Mouse (Mus musculus): ENCODE data around the gene Hsd3b4. TPM values are rescaled to one million over a fixed set of nuclear protein-coding genes. Genes with fewer than 3 reads are reported as not detected.
"Not testable (repeated sequence)": the region's sequence is repeated elsewhere in the genome, so short reads cannot be mapped to it uniquely, and the experiment has no call there.

Hsd3b4 gene
- polyA plus RNA-seq (2015; fragmentation: Nextera tagmentation; extraction: Ambion mirVana), result not detected in 2 replicates

- not testable (repeated sequence) for ATAC-seq; H3K9ac ChIP-seq (ENCODE audit: low read depth, low read length); H3K9me3 ChIP-seq (replicated peaks; ENCODE audit: control insufficient read depth, low read length, poor library complexity, severe bottlenecking); H3K4me3 ChIP-seq (ENCODE audit: low read depth, low read length); H3K36me3 ChIP-seq (ENCODE audit: control insufficient read depth, insufficient read depth, low read length); H3K4me2 ChIP-seq (ENCODE audit: low read length); H3K27ac ChIP-seq (ENCODE audit: low read length); H3K27me3 ChIP-seq (ENCODE audit: control insufficient read depth, insufficient read depth, low read depth, low read length); H3K4me1 ChIP-seq (ENCODE audit: control insufficient read depth, insufficient read depth, low read length)
- no CpG with 5 or more reads among the region's 1 CpGs for WGBS
Observed at GRCm38 (mm10) chr3:98510414-98510813, at the start of gene Hsd3b4. Gene Hsd3b4 (minus strand): TSS chr3:98510514.

GRCm38 (mm10) chr3:98550832-98551231 is 40.5 kb upstream of the Hsd3b4 start:
- not testable (repeated sequence) for H3K27me3 ChIP-seq (ENCODE audit: control insufficient read depth, insufficient read depth, low read depth, low read length); H3K9me3 ChIP-seq (replicated peaks; ENCODE audit: control insufficient read depth, low read length, poor library complexity, severe bottlenecking); H3K4me1 ChIP-seq (ENCODE audit: control insufficient read depth, insufficient read depth, low read length); H3K36me3 ChIP-seq (ENCODE audit: control insufficient read depth, insufficient read depth, low read length); ATAC-seq; H3K4me3 ChIP-seq (ENCODE audit: low read depth, low read length); H3K4me2 ChIP-seq (ENCODE audit: low read length); H3K9ac ChIP-seq (ENCODE audit: low read depth, low read length); H3K27ac ChIP-seq (ENCODE audit: low read length)
- no CpG with 5 or more reads among the region's 1 CpGs for WGBS

GRCm38 (mm10) chr3:98550215-98550614 is 39.9 kb upstream of the Hsd3b4 start:
- H3K27me3 ChIP-seq (ENCODE audit: control insufficient read depth, insufficient read depth, low read depth, low read length); H3K4me3 ChIP-seq (ENCODE audit: low read depth, low read length); H3K9me3 ChIP-seq (replicated peaks; ENCODE audit: control insufficient read depth, low read length, poor library complexity, severe bottlenecking); H3K4me2 ChIP-seq (ENCODE audit: low read length); H3K36me3 ChIP-seq (ENCODE audit: control insufficient read depth, insufficient read depth, low read length); H3K4me1 ChIP-seq (ENCODE audit: control insufficient read depth, insufficient read depth, low read length); H3K27ac ChIP-seq (ENCODE audit: low read length); H3K9ac ChIP-seq (ENCODE audit: low read depth, low read length): not testable (repeated sequence)
- peak; percentile 42; the same call in 1 of the 2 replicates for ATAC-seq
- WGBS, result no CpG with 5 or more reads among the region's 2 CpGs

GRCm38 (mm10) chr3:98548495-98548894 is 38.2 kb upstream of the Hsd3b4 start:
- H3K9me3 ChIP-seq (replicated peaks; ENCODE audit: control insufficient read depth, low read length, poor library complexity, severe bottlenecking); H3K4me2 ChIP-seq (ENCODE audit: low read length); H3K27ac ChIP-seq (ENCODE audit: low read length); H3K4me1 ChIP-seq (ENCODE audit: control insufficient read depth, insufficient read depth, low read length); ATAC-seq; H3K9ac ChIP-seq (ENCODE audit: low read depth, low read length); H3K27me3 ChIP-seq (ENCODE audit: control insufficient read depth, insufficient read depth, low read depth, low read length); H3K4me3 ChIP-seq (ENCODE audit: low read depth, low read length); H3K36me3 ChIP-seq (ENCODE audit: control insufficient read depth, insufficient read depth, low read length): not testable (repeated sequence)
- WGBS, result 83% methylated on average over 1 of the region's 1 CpGs

GRCm38 (mm10) chr3:98547641-98548040 is 37.3 kb upstream of the Hsd3b4 start:
- H3K27ac ChIP-seq (ENCODE audit: low read length); H3K4me2 ChIP-seq (ENCODE audit: low read length); H3K4me1 ChIP-seq (ENCODE audit: control insufficient read depth, insufficient read depth, low read length); H3K9ac ChIP-seq (ENCODE audit: low read depth, low read length); H3K36me3 ChIP-seq (ENCODE audit: control insufficient read depth, insufficient read depth, low read length); H3K4me3 ChIP-seq (ENCODE audit: low read depth, low read length); ATAC-seq; H3K27me3 ChIP-seq (ENCODE audit: control insufficient read depth, insufficient read depth, low read depth, low read length); H3K9me3 ChIP-seq (replicated peaks; ENCODE audit: control insufficient read depth, low read length, poor library complexity, severe bottlenecking): not testable (repeated sequence)

- ATAC-seq; H3K4me3 ChIP-seq (ENCODE audit: low read depth, low read length); H3K27me3 ChIP-seq (ENCODE audit: control insufficient read depth, insufficient read depth, low read depth, low read length); H3K36me3 ChIP-seq (ENCODE audit: control insufficient read depth, insufficient read depth, low read length); H3K4me1 ChIP-seq (ENCODE audit: control insufficient read depth, insufficient read depth, low read length); H3K9ac ChIP-seq (ENCODE audit: low read depth, low read length); H3K27ac ChIP-seq (ENCODE audit: low read length); H3K9me3 ChIP-seq (replicated peaks; ENCODE audit: control insufficient read depth, low read length, poor library complexity, severe bottlenecking); H3K4me2 ChIP-seq (ENCODE audit: low read length): not testable (repeated sequence)
Observed at GRCm38 (mm10) chr3:98524978-98525377, 14.7 kb upstream of the Hsd3b4 start.

GRCm38 (mm10) chr3:98524552-98524951 is 14.2 kb upstream of the Hsd3b4 start:
- H3K4me3 ChIP-seq (ENCODE audit: low read depth, low read length), result not testable (repeated sequence)
- no CpG with 5 or more reads among the region's 1 CpGs for WGBS

GRCm38 (mm10) chr3:98522779-98523178 is 12.5 kb upstream of the Hsd3b4 start:
- not testable (repeated sequence) for H3K27me3 ChIP-seq (ENCODE audit: control insufficient read depth, insufficient read depth, low read depth, low read length); H3K4me1 ChIP-seq (ENCODE audit: control insufficient read depth, insufficient read depth, low read length); H3K27ac ChIP-seq (ENCODE audit: low read length); H3K9me3 ChIP-seq (replicated peaks; ENCODE audit: control insufficient read depth, low read length, poor library complexity, severe bottlenecking); H3K36me3 ChIP-seq (ENCODE audit: control insufficient read depth, insufficient read depth, low read length); H3K4me3 ChIP-seq (ENCODE audit: low read depth, low read length); H3K4me2 ChIP-seq (ENCODE audit: low read length); ATAC-seq; H3K9ac ChIP-seq (ENCODE audit: low read depth, low read length)
- WGBS, result 56% methylated on average over 1 of the region's 2 CpGs

More at GRCm38 (mm10) chr3:98524552-98524951, 14.2 kb upstream of the Hsd3b4 start:
- ATAC-seq; H3K4me2 ChIP-seq (ENCODE audit: low read length); H3K9me3 ChIP-seq (replicated peaks; ENCODE audit: control insufficient read depth, low read length, poor library complexity, severe bottlenecking); H3K36me3 ChIP-seq (ENCODE audit: control insufficient read depth, insufficient read depth, low read length); H3K27ac ChIP-seq (ENCODE audit: low read length); H3K27me3 ChIP-seq (ENCODE audit: control insufficient read depth, insufficient read depth, low read depth, low read length); H3K9ac ChIP-seq (ENCODE audit: low read depth, low read length); H3K4me1 ChIP-seq (ENCODE audit: control insufficient read depth, insufficient read depth, low read length): not testable (repeated sequence)

- not testable (repeated sequence) for H3K27me3 ChIP-seq (ENCODE audit: control insufficient read depth, insufficient read depth, low read depth, low read length)
Observed at GRCm38 (mm10) chr3:98507229-98507628, 3.1 kb downstream of the Hsd3b4 start.

GRCm38 (mm10) chr3:98497401-98497800 is 12.9 kb downstream of the Hsd3b4 start:
- H3K27ac ChIP-seq (ENCODE audit: low read length); H3K4me1 ChIP-seq (ENCODE audit: control insufficient read depth, insufficient read depth, low read length); H3K27me3 ChIP-seq (ENCODE audit: control insufficient read depth, insufficient read depth, low read depth, low read length); H3K4me2 ChIP-seq (ENCODE audit: low read length); ATAC-seq; H3K4me3 ChIP-seq (ENCODE audit: low read depth, low read length); H3K9ac ChIP-seq (ENCODE audit: low read depth, low read length); H3K36me3 ChIP-seq (ENCODE audit: control insufficient read depth, insufficient read depth, low read length); H3K9me3 ChIP-seq (replicated peaks; ENCODE audit: control insufficient read depth, low read length, poor library complexity, severe bottlenecking): not testable (repeated sequence)

More at GRCm38 (mm10) chr3:98507229-98507628, 3.1 kb downstream of the Hsd3b4 start:
- H3K9ac ChIP-seq (ENCODE audit: low read depth, low read length); H3K36me3 ChIP-seq (ENCODE audit: control insufficient read depth, insufficient read depth, low read length); H3K9me3 ChIP-seq (replicated peaks; ENCODE audit: control insufficient read depth, low read length, poor library complexity, severe bottlenecking); H3K27ac ChIP-seq (ENCODE audit: low read length); ATAC-seq; H3K4me3 ChIP-seq (ENCODE audit: low read depth, low read length); H3K4me1 ChIP-seq (ENCODE audit: control insufficient read depth, insufficient read depth, low read length); H3K4me2 ChIP-seq (ENCODE audit: low read length): not testable (repeated sequence)
- WGBS, result no CpG with 5 or more reads among the region's 5 CpGs

All from midbrain, embryonic 16.5 days (tissue).